Mouse (Mus musculus) layer of hippocampus, adult 8-10 months (tissue): ENCODE results near the gene Kalrn. TPM values are rescaled to one million over a fixed set of nuclear protein-coding genes. Genes with fewer than 3 reads are reported as not detected.

Experiments used
- DNase-seq, 2 experiments: peaks; one replicate each; pipeline ENCODE4 v3.0.0; 2022; ENCODE audit warnings: low spot score in 2 of 2
- total RNA-seq, 4 experiments: library from RNA; stranded (reverse); gene quantifications; 2 replicates each; pipeline ENCODE4 v1.2.4; 2022

The Kalrn gene
- total RNA-seq, 4 experiments from 2014 or later: 495 to 557 (median 508) TPM

GRCm38 (mm10) chr16:34120801-34121201 is 452.5 kb downstream of the Kalrn start:
- DNase-seq: peak; percentile 41 to 52

- DNase-seq: no peak
Measured at GRCm38 (mm10) chr16:34119844-34120243, 453.5 kb downstream of the Kalrn start.

- DNase-seq: no peak
Measured at GRCm38 (mm10) chr16:34119370-34119769, 454.0 kb downstream of the Kalrn start.

GRCm38 (mm10) chr16:34114665-34115064 is 458.7 kb downstream of the Kalrn start:
- DNase-seq: peak in 1 of 2 experiments; percentile 79

GRCm38 (mm10) chr16:34113150-34113549 is 460.2 kb downstream of the Kalrn start:
- no peak for DNase-seq

GRCm38 (mm10) chr16:34112490-34112889 is 460.8 kb downstream of the Kalrn start:
- no peak for DNase-seq

- DNase-seq: no peak
Measured at GRCm38 (mm10) chr16:34110840-34111625, 462.3 kb downstream of the Kalrn start.

GRCm38 (mm10) chr16:34104427-34104826 is 468.9 kb downstream of the Kalrn start:
- no peak for DNase-seq

- DNase-seq: no peak
Measured at GRCm38 (mm10) chr16:34102742-34103141, 470.6 kb downstream of the Kalrn start.

- no peak for DNase-seq
Measured at GRCm38 (mm10) chr16:34099795-34100194, 473.5 kb downstream of the Kalrn start.

GRCm38 (mm10) chr16:34095548-34096141 is 477.7 kb downstream of the Kalrn start:
- DNase-seq: no peak

GRCm38 (mm10) chr16:34095093-34095465 is 478.3 kb downstream of the Kalrn start:
- no peak for DNase-seq

GRCm38 (mm10) chr16:34094446-34095092 is 478.8 kb downstream of the Kalrn start:
- peak in 1 of 2 experiments; percentile 39 for DNase-seq

- DNase-seq: no peak
Measured at GRCm38 (mm10) chr16:34093734-34094445, 479.4 kb downstream of the Kalrn start.

GRCm38 (mm10) chr16:34089528-34090095 is 483.7 kb downstream of the Kalrn start:
- DNase-seq: no peak

GRCm38 (mm10) chr16:34089022-34089421 is 484.3 kb downstream of the Kalrn start:
- DNase-seq: no peak

- DNase-seq: no peak
Measured at GRCm38 (mm10) chr16:34088331-34088730, 485.0 kb downstream of the Kalrn start.

GRCm38 (mm10) chr16:34084135-34084920 is 489.0 kb downstream of the Kalrn start:
- no peak for DNase-seq

- no peak for DNase-seq
Measured at GRCm38 (mm10) chr16:34082494-34083469, 490.6 kb downstream of the Kalrn start.
